Comparison of ENCODE assay signal across 10 mouse cellular contexts in genomic region chr3:37632246-37632645, GRCm38 (mm10).
"Had no signal": no experiment of that assay in that cellular context is flagged by ENCODE, and none has a peak within 500 bp of the region (broad histone marks: within the 10 kb centered on the region; RNA-seq: fewer than 3 reads in every experiment).

No protein-coding gene starts in this region.

- ATAC-seq: inflammation-experienced regulatory T-cells, adult 6 months; midbrain, embryonic 13.5 days; midbrain, embryonic 16.5 days had no signal

- DNase-seq: kidney, adult 11 months; kidney, adult 9 months; kidney, postnatal 25 days; layer of hippocampus, adult 9-11 months; lung, adult 18-20 months; lung, postnatal 14 days; thymus, postnatal 36 days had no signal
